15 mouse cellular contexts compared by ENCODE assay signal in the genomic region with DNA sequence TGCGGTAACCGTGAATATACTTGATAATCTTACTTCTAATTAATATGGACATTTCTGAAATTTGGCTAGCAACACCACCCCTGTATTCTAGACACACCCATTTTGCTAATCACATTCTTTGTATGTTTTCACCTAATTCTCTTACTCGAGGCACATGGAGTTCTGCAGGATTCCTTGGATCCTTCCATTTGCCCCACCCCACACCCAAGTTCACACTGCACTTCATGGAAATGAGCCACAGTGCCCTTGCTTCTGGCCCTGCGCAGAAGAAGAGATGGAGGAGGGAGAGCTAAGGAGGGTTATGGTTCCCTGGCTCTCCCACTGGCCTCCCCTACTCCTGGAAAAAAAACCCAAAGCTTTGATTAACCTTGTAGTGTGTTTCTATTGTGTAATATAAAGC.
DNase-seq lines count a peak whose midpoint lies in the region.
"Had no signal": no experiment of that assay in that cellular context is flagged by ENCODE, and none has a peak within 500 bp of the region (broad histone marks: within the 10 kb centered on the region; RNA-seq: fewer than 3 reads in every experiment).

No protein-coding gene starts in this region.

- DNase-seq in heart, adult 11 months = peak; percentile 43
- DNase-seq in heart, adult 18-20 months = no peak
- DNase-seq in ES-CJ7 (ENCODE audit: low read depth, low spot score) (peak; percentile 54), ZHBTc4 (ENCODE audit: low read depth, low spot score) (peak; percentile 81)
- DNase-seq in ovary, postnatal 14 days (ENCODE audit: low spot score) = no peak
- DNase-seq: adrenal gland, adult 2 months; adrenal gland, postnatal 10 days; adrenal gland, postnatal 25 days; B cell, adult 2 months; cerebellum, adult 11 months; cerebellum, adult 18-20 months; cerebellum, adult 9-10 months; cerebellum, postnatal 10 days; cerebellum, postnatal 25 days; forebrain, postnatal 0 days had no signal

Comparison
In these comparisons a context has a peak if more than half of its experiments do, and no peak if none do; other contexts are left out.
1. DNase-seq: peak in heart, adult 11 months (single experiment), ES-CJ7 (single experiment) and ZHBTc4 (single experiment); none in heart, adult 18-20 months (0 of 2) and ovary, postnatal 14 days (single experiment).